Mouse (Mus musculus): ENCODE measurements at regions not wholly inside any gene's neighbourhood (a gene's known extent, or its start where the extent isn't known, plus 50 kb on each side); places are given as distances from the start of the nearest gene placed in this dataset.

GRCm38 (mm10) chr9:67698796-67699195 lies 60.4 kb upstream of the C2cd4b start:
- no peak for DNase-seq

- DNase-seq, result peak; percentile 67
Observed at GRCm38 (mm10) chr9:67699846-67700579, 59.2 kb upstream of the C2cd4b start.

GRCm38 (mm10) chr9:67708246-67708960 lies 50.8 kb upstream of the C2cd4b start:
- DNase-seq, result no peak
